Mouse (Mus musculus): ENCODE results near the gene Gm3285.

Gm3285 gene

GRCm38 (mm10) chr10:77861675-77862074 lies at the start of gene Gm3285:
Gene Gm3285, plus strand, starts transcription at chr10:77861975.
- no peak for DNase-seq

- DNase-seq, result no peak
Observed at GRCm38 (mm10) chr10:77814382-77814781, 47.4 kb upstream of the Gm3285 start, which contains the start of gene Gm2696. Gene Gm2696, plus strand, starts transcription at chr10:77814682.

GRCm38 (mm10) chr10:77815514-77815913 lies 46.3 kb upstream of the Gm3285 start:
- DNase-seq, result peak; percentile 31 to 55

GRCm38 (mm10) chr10:77818523-77818922 lies 43.3 kb upstream of the Gm3285 start:
- no peak for DNase-seq

- DNase-seq, result no peak
Observed at GRCm38 (mm10) chr10:77819203-77819602, 42.6 kb upstream of the Gm3285 start.

- no peak for DNase-seq
Observed at GRCm38 (mm10) chr10:77826951-77827350, 34.8 kb upstream of the Gm3285 start, which contains the start of gene Krtap10-4. Gene Krtap10-4, minus strand, starts transcription at chr10:77827095.

- no peak for DNase-seq
Observed at GRCm38 (mm10) chr10:77835647-77836046, 26.1 kb upstream of the Gm3285 start, which contains the start of gene Krtap10-10. Gene Krtap10-10, plus strand, starts transcription at chr10:77835947.

GRCm38 (mm10) chr10:77839006-77839405 lies 22.8 kb upstream of the Gm3285 start:
- DNase-seq, result no peak

GRCm38 (mm10) chr10:77846503-77846902 lies 15.3 kb upstream of the Gm3285 start, which contains the start of gene Gm36176:
Gene Gm36176, plus strand, starts transcription at chr10:77846803.
- DNase-seq, result no peak

- DNase-seq, result no peak
Observed at GRCm38 (mm10) chr10:77846961-77847360, 14.8 kb upstream of the Gm3285 start.

GRCm38 (mm10) chr10:77847538-77847937 lies 14.2 kb upstream of the Gm3285 start:
- no peak for DNase-seq

GRCm38 (mm10) chr10:77852559-77852958 lies 9.2 kb upstream of the Gm3285 start, which contains the start of gene Gm10318:
Gene Gm10318, plus strand, starts transcription at chr10:77852859.
- no peak for DNase-seq

- DNase-seq, result peak; percentile 73 to 82
Observed at GRCm38 (mm10) chr10:77864067-77864761, 2.4 kb downstream of the Gm3285 start.

- no peak for DNase-seq
Observed at GRCm38 (mm10) chr10:77864762-77865143, 3.0 kb downstream of the Gm3285 start.

GRCm38 (mm10) chr10:77867546-77867945 lies 5.8 kb downstream of the Gm3285 start:
- DNase-seq, result peak; percentile 61 to 63

GRCm38 (mm10) chr10:77869651-77870050 lies 7.9 kb downstream of the Gm3285 start:
- no peak for DNase-seq

- DNase-seq, result peak; percentile 42 to 49
Observed at GRCm38 (mm10) chr10:77878985-77879384, 17.2 kb downstream of the Gm3285 start.

- no peak for DNase-seq
Observed at GRCm38 (mm10) chr10:77880305-77880704, 18.5 kb downstream of the Gm3285 start.

GRCm38 (mm10) chr10:77882553-77882952 lies 20.8 kb downstream of the Gm3285 start:
- peak in 1 of 2 experiments; percentile 13 for DNase-seq

- peak; percentile 67 to 68 for DNase-seq
Observed at GRCm38 (mm10) chr10:77886007-77886747, 24.4 kb downstream of the Gm3285 start.

GRCm38 (mm10) chr10:77890987-77891565 lies 29.3 kb downstream of the Gm3285 start:
- DNase-seq, result no peak

- peak in 1 of 2 experiments; percentile 5 for DNase-seq
Observed at GRCm38 (mm10) chr10:77895562-77895961, 33.8 kb downstream of the Gm3285 start.

- DNase-seq, result no peak
Observed at GRCm38 (mm10) chr10:77900126-77900525, 38.4 kb downstream of the Gm3285 start.
